Mouse (Mus musculus) megakaryocyte-erythroid progenitor cell, adult 5-6 weeks (primary cell): ENCODE data around the gene Madd. TPM values are rescaled to one million over a fixed set of nuclear protein-coding genes. Genes with fewer than 3 reads are reported as not detected.
"Not testable (repeated sequence)": the region's sequence is repeated elsewhere in the genome, so short reads cannot be mapped to it uniquely, and the experiment has no call there.

Source experiments
- ATAC-seq: replicated peaks from 2 replicates; pipeline ENCODE4 v1.8.0; 2016; ENCODE audit warnings: mild to moderate bottlenecking, inconsistent platforms; ENCODE audit not compliant: severe bottlenecking, poor library complexity, low FRiP score, low TSS enrichment
- total RNA-seq, 2 experiments: library from RNA; stranded (forward) in 1 of 2; stranded (reverse) in 1 of 2; fragments of 200-1000, 215-1000 nt in 1 of 2; fragments of >200 nt in 1 of 2; fragmentation: Nextera tagmentation in 1 of 2; gene quantifications; 2 replicates each; pipeline ENCODE4 v1.2.3; 2014 to 2017

Gene Madd
- total RNA-seq, 2 experiments from 2014 or later, result 21.9 to 35.5 TPM

DNA sequence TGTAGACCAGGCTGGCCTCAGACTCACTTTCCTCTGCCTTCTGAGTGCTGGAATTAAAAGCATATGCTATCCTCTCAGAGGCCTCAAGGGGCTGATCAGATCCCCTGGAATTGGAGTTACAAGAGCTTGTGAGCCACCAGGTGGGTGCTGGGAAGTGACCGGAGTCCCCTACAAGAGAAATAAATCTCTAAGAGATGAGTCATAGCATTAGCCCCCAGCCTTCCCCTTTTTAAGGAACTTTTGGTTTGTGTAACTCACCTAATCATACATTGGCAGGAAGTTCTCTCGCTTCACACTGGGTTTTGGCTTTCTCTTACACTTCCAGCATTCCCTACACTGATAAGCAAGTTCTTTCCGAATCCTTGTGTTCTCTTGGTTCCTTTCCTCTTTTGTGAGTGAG lies 51.6 kb downstream of the Madd start:
- ATAC-seq, result no peak

DNA sequence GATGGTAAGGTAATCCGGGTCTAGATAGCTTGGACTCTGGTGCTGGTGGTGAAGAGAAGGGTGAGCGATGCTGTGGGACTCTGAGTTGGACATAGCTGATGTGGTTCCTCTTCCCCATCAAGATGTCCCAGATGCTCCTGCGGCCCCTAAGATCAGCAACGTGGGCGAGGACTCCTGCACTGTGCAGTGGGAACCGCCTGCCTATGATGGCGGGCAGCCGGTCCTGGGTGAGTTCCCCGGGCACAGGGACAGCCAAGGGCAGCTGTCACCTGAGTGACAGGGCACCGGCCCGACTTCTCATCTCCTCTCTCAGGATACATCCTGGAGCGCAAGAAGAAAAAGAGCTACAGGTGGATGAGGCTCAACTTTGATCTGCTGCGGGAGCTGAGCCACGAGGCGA lies 52.4 kb downstream of the Madd start:
- no peak for ATAC-seq

DNA sequence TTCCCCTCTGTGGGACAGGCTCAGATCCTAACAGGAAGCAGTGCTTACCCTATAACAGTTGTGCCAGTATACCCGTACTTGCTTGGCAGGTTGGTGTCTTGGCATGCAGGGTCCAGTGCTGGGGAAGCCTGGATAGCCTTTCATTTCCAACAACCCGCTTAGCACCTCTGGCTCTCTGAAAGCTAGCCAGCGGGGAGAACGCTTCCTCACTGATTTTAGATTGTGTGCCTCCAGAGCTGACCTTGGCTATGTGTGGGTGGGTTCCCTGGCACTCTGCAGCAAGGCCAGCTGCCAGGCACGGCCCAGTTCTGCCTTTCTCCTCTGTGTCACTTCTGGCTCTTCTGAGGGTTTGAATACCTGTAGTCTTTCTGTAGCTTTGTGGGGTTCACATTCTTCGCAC lies 53.5 kb downstream of the Madd start:
- ATAC-seq, result no peak

DNA sequence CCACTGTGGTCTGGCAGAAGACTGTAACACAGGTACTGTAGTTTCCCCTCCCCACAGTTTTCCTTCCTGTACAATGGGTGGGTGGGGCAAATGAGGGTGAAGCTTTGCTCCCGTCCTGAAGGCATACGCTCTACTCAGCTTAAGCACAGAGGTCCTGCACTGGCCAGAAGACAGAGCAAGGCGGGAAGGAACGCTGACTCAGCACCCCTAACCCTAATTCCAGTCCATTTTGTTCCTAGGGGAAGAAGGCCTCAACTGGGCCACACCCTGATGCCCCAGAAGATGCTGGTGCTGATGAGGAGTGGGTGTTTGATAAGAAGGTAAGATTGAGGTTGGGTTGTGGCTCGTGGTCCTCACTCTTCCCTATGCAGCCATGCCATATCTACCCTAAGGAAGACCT lies 54.9 kb downstream of the Madd start:
- no peak for ATAC-seq

DNA sequence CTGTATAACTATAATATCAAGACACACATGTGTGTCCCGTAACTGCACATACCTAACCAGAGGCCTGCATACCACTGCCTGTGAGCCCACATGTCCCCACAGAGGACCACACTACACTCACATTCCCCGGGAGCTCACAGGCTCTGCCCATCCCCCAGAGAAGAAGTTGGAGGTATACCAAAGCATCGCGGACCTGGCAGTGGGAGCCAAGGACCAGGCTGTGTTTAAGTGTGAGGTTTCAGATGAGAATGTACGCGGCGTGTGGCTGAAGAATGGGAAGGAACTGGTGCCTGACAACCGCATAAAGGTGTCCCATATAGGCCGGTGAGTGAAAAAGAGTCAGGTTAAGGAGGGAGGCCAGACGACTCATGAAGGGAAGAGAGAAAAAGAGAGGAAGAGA lies 58.5 kb downstream of the Madd start:
- no peak for ATAC-seq

DNA sequence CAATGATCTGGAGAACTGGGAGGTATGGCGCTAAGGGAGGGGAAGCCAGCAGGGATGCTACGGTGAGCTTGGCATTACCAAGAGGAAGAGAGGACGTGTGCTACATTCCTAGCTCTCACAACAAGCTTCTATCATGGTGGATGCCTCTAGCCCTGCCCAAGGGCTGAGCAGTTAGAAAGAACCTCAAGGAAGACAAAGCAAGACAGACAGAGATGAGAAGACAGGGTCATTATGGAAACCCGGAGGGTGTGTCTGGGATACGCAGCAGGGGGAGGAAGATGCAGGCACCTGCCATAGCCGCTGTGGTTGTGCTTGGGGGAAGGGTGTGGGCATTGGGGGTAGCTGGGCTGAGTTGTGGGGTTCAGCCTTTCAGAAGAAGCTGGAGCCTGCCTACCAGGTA lies 60.1 kb downstream of the Madd start:
- ATAC-seq, result no peak

DNA sequence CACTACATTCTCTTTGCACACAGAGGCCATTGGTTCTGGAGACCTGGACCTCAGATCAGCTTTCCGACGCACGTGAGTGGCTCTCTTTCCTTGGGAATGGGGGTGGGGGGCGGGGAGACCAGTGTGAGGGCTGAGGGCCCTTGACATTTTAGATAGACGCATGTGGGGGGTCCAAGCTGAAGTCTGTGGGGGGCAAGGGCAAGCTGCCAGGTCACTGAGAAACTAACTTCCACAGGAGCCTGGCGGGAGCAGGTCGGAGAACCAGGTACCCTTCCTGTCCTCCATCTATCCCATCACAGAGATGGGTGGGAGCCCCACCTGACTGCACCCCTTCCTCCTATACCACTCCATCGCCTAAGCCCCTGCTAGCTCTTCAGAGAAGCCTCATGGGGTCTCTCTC lies 62.1 kb downstream of the Madd start:
- no peak for ATAC-seq

DNA sequence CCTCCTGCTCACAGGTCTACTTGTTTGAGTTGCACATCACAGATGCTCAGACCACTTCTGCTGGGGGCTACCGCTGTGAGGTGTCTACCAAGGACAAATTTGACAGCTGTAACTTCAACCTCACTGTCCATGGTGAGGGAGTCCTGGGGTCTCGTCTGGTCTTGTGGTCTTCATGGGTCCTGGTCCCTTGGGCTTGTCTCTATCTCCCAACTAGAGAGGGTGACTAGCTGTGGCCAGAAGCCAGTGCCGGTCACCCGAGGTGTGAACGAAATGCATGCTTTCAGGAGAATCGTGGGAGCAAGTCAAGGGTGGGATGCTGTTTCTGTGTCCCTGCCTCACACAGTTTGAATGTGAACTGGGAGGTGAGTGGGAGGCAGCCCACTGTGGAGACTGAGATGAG lies 62.6 kb downstream of the Madd start:
- no peak for ATAC-seq

DNA sequence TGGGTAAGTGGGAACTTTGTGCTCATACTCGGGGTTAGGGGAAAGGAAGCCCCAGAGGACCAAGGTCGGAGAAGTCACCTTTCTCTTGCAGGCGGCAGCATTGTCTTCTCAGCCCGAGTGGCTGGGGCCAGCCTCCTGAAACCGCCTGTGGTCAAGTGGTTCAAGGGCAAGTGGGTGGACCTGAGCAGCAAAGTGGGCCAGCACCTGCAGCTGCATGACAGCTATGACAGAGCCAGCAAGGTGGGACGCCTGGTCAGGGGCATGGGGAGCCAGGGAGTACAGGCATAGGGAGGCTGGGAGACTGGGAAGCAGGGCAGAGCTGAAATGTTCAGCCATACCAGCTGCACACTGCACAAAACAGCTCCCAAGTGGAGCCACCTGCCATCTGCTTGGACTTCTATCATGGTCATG lies 63.4 kb downstream of the Madd start:
- no peak for ATAC-seq

DNA sequence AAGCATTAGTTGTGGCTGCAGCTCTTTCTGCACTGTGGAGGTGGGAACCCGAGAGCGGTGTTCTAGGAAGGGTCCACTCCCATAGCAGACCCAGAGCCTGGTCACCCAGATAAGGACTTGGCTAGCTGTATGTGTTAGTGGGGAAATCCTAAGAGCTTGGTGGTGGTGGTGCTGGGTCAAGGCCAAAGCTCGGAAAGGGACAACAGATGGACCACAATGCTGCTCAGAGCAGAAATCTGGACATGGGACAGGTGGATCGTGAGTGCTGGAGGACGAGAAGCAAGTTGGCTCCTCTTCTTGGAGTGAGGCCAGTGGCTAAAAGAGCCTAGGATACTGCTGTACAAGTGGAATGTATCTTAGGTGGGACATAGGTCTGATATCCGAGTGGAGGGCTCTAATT lies 64.1 kb downstream of the Madd start:
- ATAC-seq, result no peak

DNA sequence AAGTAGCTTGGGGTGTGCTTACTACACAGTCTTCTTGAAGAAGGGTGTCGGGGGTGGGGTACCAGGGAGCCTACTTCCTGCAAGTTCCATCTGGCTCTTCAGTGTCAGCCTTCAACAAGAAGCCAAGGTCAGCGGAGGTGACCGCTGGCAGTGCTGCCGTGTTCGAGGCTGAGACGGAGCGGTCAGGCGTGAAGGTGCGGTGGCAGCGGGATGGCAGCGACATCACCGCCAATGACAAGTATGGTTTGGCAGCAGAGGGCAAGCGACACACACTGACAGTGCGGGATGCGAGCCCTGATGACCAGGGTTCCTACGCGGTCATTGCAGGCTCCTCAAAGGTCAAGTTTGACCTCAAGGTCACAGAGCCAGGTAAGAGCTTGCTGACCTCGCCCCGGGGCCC lies 64.6 kb downstream of the Madd start:
- no peak for ATAC-seq

DNA sequence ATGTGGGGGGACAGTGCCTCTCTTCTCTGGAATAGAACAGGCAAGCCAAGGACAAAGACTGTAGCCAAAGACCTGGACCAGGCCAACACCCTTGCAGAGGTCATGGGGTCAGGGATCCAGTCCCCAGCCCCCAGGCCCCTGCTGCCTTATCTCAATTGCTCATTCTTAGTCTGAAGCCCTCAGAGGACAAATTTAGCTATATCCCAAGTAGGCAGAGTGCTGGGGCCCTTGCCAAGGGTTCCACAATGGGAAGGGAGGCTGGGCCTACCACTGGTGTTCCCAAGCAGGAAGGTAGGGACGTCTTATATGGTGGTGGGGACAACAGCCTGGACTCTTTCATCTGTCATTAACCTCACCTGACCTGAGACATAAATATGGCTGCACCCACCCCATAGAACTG lies 65.0 kb downstream of the Madd start:
- no peak for ATAC-seq

DNA sequence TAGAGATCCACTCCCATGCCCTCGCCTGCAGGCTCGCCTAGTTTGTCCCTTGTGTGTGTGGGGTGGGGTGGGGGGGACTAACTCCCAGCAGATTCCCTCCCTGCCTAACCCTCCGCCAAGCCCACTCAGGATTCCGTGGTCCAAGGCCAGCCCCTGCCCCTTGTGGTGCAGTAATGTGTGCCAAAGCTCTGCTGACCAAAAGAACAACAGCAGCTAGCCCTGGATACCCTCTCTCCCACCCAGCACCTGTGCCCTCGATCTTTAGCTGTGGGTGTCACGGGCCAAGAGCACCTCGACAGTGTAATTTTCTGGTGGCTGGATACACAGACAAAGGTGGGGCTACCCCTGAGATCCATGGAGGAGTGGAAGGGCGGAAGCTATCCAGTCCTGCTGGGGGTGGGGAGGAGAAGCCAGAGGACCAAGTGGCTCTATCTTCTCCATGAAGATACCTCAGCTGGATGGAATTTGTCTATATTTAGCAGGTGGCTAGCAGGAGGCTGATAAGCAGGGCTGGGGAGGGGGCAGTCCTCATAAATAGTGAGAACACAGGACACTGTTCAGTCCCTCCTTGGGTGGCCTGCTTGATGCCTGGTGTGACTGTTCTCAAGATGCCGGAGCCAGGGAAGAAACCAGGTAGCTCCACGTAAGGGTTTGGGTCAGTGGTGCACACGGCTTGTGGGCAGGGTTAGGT lies 65.9 kb downstream of the Madd start, which contains the start of gene Mybpc3:
Mybpc3 (plus strand) TSS at position 560 of the 691 bp plus-strand sequence.
- ATAC-seq, result no peak

DNA sequence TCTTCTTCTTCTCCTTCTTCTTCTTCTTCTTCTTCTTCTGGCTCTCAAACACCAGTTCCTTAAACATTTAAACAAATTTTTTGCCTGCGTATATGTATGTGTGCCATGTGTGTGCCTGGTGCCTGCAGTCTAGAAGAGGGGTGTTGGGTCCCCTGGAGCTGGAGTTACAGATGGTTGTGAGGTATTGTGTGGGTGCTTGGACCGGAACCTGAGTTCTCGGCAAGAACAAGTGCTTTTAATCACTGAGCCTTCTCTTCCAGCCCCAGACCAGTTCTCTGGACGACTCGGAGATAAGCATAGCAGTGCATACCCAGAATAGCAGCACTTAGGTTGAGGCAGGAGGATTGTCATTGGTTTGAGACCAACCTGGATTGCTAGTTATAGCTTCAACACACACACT lies 66.8 kb downstream of the Madd start:
- ATAC-seq, result no peak

DNA sequence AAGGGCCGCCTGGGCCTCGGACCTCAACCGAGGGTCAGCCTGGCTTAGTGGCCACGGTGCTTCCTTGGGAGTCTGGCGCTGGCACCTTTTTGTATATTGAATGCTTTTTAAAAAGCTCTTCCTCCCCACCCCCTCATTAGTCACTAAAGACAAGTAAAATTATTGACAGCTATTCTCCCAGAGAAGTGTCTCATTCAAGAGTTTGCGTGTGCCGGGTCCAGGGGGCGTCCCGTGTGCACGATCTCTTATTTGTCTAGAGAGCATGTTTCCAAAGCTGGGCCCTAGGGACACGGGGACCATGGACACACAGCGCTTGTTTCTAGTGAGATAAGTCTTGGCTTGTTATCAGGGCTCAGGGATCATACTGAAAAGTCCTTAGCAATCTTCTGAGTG lies 68.1 kb downstream of the Madd start:
- no peak for ATAC-seq

DNA sequence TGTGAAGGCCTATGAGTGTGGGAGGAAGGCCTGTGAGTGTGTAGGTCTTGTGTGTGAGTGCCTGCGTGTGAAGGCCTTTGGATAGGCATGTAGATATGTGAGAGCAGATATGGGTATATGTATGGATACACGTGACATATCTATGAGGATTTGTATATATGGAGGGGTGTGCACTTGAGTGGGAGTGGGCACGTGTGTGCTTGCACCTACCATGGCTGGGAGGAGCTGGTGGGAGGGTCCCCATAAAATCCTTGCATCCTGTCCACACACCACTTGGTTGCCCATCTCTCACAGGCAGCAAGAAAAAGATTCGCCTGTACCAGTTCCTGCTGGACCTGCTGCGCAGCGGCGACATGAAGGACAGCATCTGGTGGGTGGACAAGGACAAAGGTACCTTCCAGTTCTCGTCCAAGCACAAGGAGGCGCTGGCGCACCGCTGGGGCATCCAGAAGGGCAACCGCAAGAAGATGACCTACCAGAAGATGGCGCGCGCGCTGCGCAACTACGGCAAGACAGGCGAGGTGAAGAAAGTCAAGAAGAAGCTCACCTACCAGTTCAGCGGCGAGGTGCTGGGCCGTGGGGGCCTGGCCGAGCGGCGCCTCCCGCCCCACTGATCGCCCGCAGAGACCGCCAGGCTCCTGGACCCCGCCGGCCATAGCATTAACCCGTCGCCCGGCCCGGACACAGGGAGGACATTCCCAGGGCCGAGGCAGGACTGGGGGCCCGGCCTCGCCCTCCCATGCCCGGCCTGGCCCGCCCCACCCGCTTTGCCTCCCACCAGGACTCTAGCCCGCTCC lies 68.7 kb downstream of the Madd start:
- ATAC-seq, result peak; percentile 53; the same call in 1 of the 2 replicates

DNA sequence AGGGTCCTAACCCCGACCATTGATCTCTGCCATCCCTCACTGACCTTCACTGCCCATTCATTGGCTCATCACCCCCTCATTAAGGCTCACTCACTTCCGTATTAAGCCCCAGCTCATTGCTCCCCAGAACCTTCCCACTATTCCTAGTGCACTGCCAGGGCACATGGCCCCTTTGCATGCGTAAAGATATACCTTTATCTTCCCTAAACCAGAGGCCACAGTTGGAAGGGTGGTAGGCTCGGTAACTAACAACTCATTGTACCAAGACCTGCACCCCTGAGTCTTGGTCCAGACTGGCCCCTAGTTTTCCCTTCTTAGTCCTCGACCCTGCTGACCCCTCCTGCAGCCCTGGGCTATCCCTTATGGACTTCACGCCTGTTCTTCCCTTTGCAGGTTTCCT lies 69.8 kb downstream of the Madd start:
- ATAC-seq, result no peak

DNA sequence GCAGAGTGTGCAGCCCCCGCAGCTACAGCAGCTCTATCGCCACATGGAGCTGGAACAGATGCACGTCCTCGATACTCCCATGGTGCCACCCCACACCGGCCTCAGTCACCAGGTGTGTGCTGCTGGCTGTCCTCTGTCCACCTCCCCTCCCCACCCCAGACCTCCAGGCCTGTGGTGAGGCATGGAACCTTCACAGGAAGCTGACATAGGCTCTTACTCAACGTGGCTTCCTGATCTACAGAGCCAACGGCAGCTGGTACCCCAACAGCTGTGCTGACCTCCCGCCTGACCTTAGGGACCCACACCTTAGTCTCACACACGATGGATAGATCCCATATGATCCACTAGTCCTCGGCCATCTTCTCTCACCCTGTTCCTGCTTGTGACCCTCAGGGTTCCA lies 70.3 kb downstream of the Madd start:
- no peak for ATAC-seq

DNA sequence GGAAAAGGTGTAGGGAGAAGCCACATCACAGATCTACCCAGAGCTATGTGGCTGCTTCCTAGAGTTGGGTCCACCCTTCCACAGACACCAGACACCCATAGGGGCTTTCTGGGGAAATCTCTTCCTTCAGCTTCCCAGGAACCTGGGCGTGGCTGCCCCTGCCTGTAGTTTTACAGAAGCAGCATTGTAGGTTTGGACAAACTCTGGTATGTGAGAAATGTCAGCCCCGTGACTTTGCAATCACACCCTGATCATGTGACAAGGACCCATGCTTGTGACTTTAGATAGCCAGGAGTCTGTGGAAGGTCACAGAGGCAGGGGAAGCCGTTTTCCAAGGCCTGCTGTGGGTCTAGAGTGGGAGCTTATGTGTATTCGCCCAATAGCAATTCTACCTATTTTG lies 71.1 kb downstream of the Madd start:
- ATAC-seq, result no peak

DNA sequence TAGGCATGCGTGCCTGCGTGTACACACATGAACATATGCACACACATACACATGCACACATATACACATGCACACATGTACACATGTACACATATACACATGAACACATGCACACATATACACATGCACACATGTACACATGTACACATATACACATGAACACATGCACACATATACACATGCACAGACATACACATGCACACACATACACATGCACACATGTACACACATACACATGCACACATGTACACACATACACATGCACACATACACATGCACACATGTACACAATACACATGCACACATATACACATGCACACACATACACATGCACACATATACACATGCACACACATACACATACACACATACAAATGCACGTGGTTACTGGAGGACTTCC lies 71.8 kb downstream of the Madd start:
- not testable (repeated sequence) for ATAC-seq

DNA sequence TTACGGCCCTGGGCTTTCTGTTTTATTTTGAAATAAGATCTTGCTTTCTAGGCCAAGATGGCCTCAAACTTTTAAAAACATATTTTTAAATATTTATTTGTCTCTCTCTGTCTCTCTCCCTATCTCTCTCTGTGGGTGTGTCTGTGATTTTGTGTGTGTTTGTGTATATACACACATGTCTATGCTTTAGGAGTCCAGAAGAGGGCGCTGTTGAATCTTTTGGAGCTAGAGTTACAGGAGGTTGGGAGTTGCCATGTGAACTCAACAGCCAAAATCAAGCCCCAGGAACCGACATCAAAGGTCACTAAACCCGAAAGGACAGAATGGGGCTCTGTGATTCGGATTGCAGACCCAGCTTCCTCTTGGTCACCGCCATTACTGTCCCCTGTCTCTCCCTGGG lies 73.2 kb downstream of the Madd start:
- ATAC-seq, result no peak
